Mouse (Mus musculus) erythroblast, embryonic 14.5 days (primary cell): Measurements from ENCODE around the gene Gm7168.
"Not testable (repeated sequence)": the region's sequence is repeated elsewhere in the genome, so short reads cannot be mapped to it uniquely, and the experiment has no call there.

ENCODE experiments used
- GATA1 ChIP-seq: IDR thresholded peaks from 2 replicates; pipeline ENCODE4 v1.6.1; 2012; ENCODE audit warnings: low read length, inconsistent platforms, mixed read lengths
- TAL1 ChIP-seq: IDR thresholded peaks from 3 replicates; pipeline ENCODE4 v1.6.1; 2012; ENCODE audit warnings: low read length, inconsistent platforms, mixed read lengths

DNA sequence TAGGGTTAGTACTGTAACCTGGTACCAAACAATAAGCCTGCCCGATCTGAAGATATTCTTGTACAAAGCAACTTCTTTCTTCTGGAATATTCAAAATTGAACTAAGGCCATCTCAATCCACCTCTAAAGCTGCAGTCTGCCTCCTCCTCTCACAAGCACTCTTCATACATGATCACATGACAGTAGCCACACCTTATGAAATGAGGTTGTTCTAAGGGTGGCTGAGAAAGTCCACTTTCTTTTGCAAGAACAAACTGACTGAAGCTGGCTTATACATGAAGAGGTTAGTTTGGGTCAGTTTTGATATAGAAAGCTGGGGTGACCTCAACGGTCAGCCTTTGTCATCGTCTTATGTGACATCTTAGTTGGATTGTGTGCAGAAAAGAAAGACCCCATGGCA is 14.1 kb downstream of the Gm7168 start:
- not testable (repeated sequence) for TF ChIP-seq GATA1, TAL1
